Mouse (Mus musculus): ENCODE measurements at regions not wholly inside any gene's neighbourhood (a gene's known extent, or its start where the extent isn't known, plus 50 kb on each side); places are given as distances from the start of the nearest gene placed in this dataset.

- no peaks in the 10 kb centered on the region for H3K9me3 ChIP-seq (replicated peaks; ENCODE audit: low read length)
- dilution Hi-C loops (cut with MboI; ENCODE audit: extremely low pct_ligation_motif_present, extremely low pct_unique_long_range_greater_than_20kb, low sequenced_read_pairs): no loop called here
- no peak overlapping the region for H3K27ac ChIP-seq (ENCODE audit: insufficient read depth, low read depth)
- no peak for TF ChIP-seq TCF12 (IDR thresholded peaks at IDR 0.05; ENCODE audit: low read depth, low read length)
- TF ChIP-seq MXI1 (IDR thresholded peaks at IDR 0.05; ENCODE audit: low read depth, low read length): no peak
- no peak overlapping the region for H3K9ac ChIP-seq (ENCODE audit: insufficient read depth, low read depth)
- H3K4me3 ChIP-seq (replicated peaks in 1 of 3; ENCODE audit: low read depth in 2 of 3, low read length in 2 of 3, poor library complexity in 1 of 3): no peak overlapping the region
- H3K79me2 ChIP-seq (replicated peaks; ENCODE audit: control insufficient read depth, extremely low read depth, insufficient read depth, poor library complexity, severe bottlenecking): no peaks in the 10 kb centered on the region
- in situ Hi-C loops (cut with MboI; ENCODE audit: low pct_ligation_motif_present, low pct_unique_long_range_greater_than_20kb, low sequenced_read_pairs): loop anchor here (10.0 to 25.0 kb wide), 2 partner anchors 193 to 420 kb away; no protein-coding TSS in a partner anchor
- no peaks in the 10 kb centered on the region for H3K27me3 ChIP-seq (replicated peaks)
- H3K4me2 ChIP-seq (ENCODE audit: insufficient read depth, low read depth, poor library complexity, severe bottlenecking): no peak overlapping the region
- DNase-seq (ENCODE audit: extremely low read depth): no peak
- H3K36me3 ChIP-seq (replicated peaks in 1 of 2; ENCODE audit: control insufficient read depth in 1 of 2, insufficient read depth in 1 of 2, low read length in 1 of 2): no peaks in the 10 kb centered on the region
- H3K4me1 ChIP-seq (ENCODE audit: control insufficient read depth in 1 of 2, insufficient read depth in 2 of 2): peaks cover 2 to 6% of the 10 kb centered on the region in 2 experiments; a peak in 3 of 4 replicates
Measured at GRCm38 (mm10) chr1:118757340-118758030, 129.7 kb downstream of the Tfcp2l1 start.

DNA sequence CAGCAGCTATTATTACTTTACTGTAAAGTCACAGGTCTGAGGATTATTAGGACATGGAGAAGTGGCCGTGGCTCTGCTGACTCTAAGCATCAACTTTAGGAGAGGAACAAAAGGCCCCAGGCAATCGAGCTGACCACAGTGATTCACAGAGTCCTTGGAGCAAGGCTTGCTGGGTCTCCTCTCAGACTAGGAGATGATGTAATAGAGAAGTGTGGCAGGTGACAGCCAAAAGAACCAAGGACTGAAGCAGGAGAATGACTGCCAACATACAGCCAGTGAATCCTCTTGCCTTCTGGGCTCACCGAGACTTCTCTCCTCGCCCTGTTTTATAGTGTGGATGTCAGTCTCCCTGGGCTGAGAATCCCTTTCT, 130.3 kb downstream of the Tfcp2l1 start:
- H3K27ac ChIP-seq (ENCODE audit: insufficient read depth, low read depth): no peak overlapping the region
- no peak for TF ChIP-seq ZMIZ1 (IDR thresholded peaks at IDR 0.05; ENCODE audit: low read depth, low read length)
- TF ChIP-seq MYC (IDR thresholded peaks at IDR 0.05; ENCODE audit: low read depth, low read length): no peak
- TF ChIP-seq TBP (conservative IDR thresholded peaks at IDR 0.05; ENCODE audit: low read depth, low read length): no peak
- no peak for TF ChIP-seq ZKSCAN1 (IDR thresholded peaks at IDR 0.05; ENCODE audit: borderline replicate concordance, low read depth, low read length)
- TF ChIP-seq KAT2A (IDR thresholded peaks at IDR 0.05; ENCODE audit: insufficient replicate concordance, low read length): no peak
- TF ChIP-seq GABPA (IDR thresholded peaks at IDR 0.05; ENCODE audit: insufficient replicate concordance, low read depth, low read length): no peak
- TF ChIP-seq SIN3A (IDR thresholded peaks at IDR 0.05; ENCODE audit: low read length): no peak
- TF ChIP-seq NELFE (IDR thresholded peaks at IDR 0.05; ENCODE audit: low read depth, low read length): no peak
- no peak for TF ChIP-seq RAD21 (IDR thresholded peaks at IDR 0.05; ENCODE audit: low read depth, low read length)
- TF ChIP-seq JUND (conservative IDR thresholded peaks at IDR 0.05; ENCODE audit: low read depth, low read length): no peak
- TF ChIP-seq MAFK (IDR thresholded peaks at IDR 0.05; ENCODE audit: insufficient replicate concordance, low read length): no peak
- TF ChIP-seq MEF2A (IDR thresholded peaks at IDR 0.05; ENCODE audit: borderline replicate concordance, low read depth, low read length): no peak
- TF ChIP-seq ZNF384 (IDR thresholded peaks at IDR 0.05; ENCODE audit: low read depth, low read length): no peak
- TF ChIP-seq SMC3 (IDR thresholded peaks at IDR 0.05; ENCODE audit: low read depth, low read length): no peak
- no peak overlapping the region for H3K4me3 ChIP-seq (replicated peaks in 1 of 3; ENCODE audit: low read depth in 2 of 3, low read length in 2 of 3, poor library complexity in 1 of 3)
- H3K27me3 ChIP-seq (replicated peaks): no peaks in the 10 kb centered on the region
- H3K4me1 ChIP-seq (ENCODE audit: control insufficient read depth in 1 of 2, insufficient read depth in 2 of 2): peaks cover 2 to 6% of the 10 kb centered on the region in 2 experiments; a peak in 3 of 4 replicates
- no peaks in the 10 kb centered on the region for H3K36me3 ChIP-seq (replicated peaks in 1 of 2; ENCODE audit: control insufficient read depth in 1 of 2, insufficient read depth in 1 of 2, low read length in 1 of 2)
- H3K79me2 ChIP-seq (replicated peaks; ENCODE audit: control insufficient read depth, extremely low read depth, insufficient read depth, poor library complexity, severe bottlenecking): no peaks in the 10 kb centered on the region
- no peaks in the 10 kb centered on the region for H3K9me3 ChIP-seq (replicated peaks; ENCODE audit: low read length)
- H3K4me2 ChIP-seq (ENCODE audit: insufficient read depth, low read depth, poor library complexity, severe bottlenecking): no peak overlapping the region
- H3K9ac ChIP-seq (ENCODE audit: insufficient read depth, low read depth): no peak overlapping the region
- dilution Hi-C loops (cut with MboI; ENCODE audit: extremely low pct_ligation_motif_present, extremely low pct_unique_long_range_greater_than_20kb, low sequenced_read_pairs) (no loop called here), in situ Hi-C loops (cut with MboI; ENCODE audit: low pct_ligation_motif_present, low pct_unique_long_range_greater_than_20kb, low sequenced_read_pairs) (loop anchor here (10.0 to 25.0 kb wide), 2 partner anchors 193 to 421 kb away; no protein-coding TSS in a partner anchor)
- DNase-seq (ENCODE audit: extremely low read depth): no peak
